Mouse (Mus musculus) gonadal fat pad, adult 2 months (tissue): ENCODE measurements around the gene Gm13769. TPM values are rescaled to one million over a fixed set of nuclear protein-coding genes. Genes with fewer than 3 reads are reported as not detected.
"Not testable (repeated sequence)": the region's sequence is repeated elsewhere in the genome, so short reads cannot be mapped to it uniquely, and the experiment has no call there.

Source experiments
- DNase-seq: peaks from one replicate; pipeline ENCODE4 v3.0.0-alpha.2; 2012; ENCODE audit warnings: low read depth
- polyA plus RNA-seq: library from polyadenylated mRNA; depleted of rRNA; stranded (reverse); fragments of >200 nt; gene quantifications from 2 replicates; pipeline ENCODE4 v1.2.3, GENCODE M21; 2012; rRNA removed

The Gm13769 gene
- not detected in 2 replicates for polyA plus RNA-seq

DNA sequence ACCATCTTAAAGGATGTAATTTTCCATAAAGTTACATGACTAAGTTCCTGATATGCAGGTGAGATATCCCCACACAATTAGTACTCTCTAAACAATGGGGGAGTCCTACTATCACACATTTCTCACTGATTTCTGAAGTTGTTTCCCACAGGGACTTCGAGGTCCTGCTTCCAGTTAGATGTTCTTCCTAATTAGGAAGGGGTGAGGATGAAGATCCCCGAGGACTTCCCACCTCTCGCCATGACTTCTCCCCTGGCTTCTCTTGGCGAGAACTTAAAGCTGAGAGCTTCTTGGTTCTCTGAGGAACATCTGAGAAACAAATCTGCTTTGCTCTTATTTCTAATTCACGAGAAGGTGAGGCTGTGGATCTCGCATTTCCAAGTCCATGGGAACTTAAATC, at the start of gene Gm13769:
TSS of gene Gm13769 (plus strand) at position 301 of the 400 bp plus-strand sequence.
- not testable (repeated sequence) for DNase-seq

DNA sequence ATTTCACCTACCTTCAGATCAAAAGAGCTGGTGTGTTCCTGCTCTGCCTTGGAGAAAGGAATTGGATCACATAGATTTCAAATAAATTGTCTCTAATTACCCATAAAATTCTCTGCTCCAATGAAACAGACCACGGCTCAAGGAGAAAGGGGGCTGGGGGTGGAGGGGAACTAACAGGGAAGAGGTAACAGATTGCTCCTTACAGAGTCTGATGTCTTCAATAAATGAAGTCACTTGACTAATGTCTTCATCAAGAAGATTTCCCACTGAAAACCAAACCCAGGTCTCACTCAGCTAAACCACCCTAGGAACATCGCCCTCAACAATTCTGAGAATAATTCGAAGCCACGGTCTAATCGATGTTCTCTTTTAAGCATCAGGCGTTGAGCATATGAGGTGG, 29.3 kb upstream of the Gm13769 start, which contains the start of gene Olfr1272:
TSS of gene Olfr1272 (minus strand) at position 101 of the 400 bp plus-strand sequence.
- no peak for DNase-seq

DNA sequence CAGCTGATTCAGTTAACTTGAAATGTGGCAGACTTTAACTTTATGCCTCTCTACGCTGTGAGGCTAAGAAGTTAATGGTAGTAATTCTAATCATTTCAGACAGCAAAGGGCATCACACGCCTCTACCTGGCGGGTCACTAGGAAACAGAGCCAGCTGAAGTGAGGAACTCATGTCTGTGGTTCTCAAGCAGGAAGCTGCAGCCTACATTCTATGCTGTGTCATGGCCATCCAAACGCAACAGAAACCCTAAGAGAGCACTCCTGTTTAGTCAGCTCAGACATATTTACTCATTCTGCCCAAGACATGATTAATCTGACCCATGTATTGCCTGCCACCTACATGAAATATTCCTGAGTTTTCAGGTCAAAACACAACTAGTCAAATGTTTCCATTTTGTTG, 24.7 kb downstream of the Gm13769 start:
- DNase-seq, result not testable (repeated sequence)

DNA sequence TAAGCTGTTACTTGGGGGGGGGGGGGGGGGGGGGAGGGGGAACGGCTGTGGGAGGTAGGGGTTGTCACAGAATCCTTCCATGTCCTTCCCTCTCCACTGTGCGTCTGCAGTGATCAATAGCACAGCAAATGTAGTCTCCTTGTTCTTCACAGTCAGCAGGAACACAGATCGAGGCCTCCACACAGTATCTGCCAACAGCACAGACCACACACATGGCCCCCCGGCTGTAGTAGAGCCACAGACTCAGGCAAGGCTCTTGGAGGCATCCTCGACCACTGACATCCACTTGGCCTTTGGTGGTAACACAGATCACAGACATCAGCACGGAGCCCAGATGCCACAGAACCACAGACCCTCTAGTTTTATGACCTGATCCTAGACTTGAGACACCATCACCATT, 29.0 kb downstream of the Gm13769 start:
- DNase-seq, result not testable (repeated sequence)

DNA sequence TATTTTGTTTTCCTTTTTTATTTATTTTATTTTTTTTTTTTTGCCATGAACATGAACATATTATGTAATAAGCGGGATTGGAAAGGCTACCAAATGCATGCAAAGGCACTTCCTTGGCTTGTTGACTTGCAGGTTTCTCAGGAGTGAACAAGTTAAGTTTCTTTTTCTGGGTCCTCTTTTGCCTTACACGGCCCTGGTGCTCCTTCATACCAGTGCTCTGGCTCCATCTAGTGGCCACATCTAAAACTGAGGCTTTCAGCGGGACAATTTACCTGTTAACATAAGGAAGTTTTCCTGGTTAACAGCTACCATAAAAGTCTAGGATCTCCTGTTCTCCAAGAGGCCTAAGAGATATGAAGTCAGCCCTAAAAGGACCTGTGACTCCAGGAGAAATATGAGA, 29.5 kb downstream of the Gm13769 start:
- not testable (repeated sequence) for DNase-seq

DNA sequence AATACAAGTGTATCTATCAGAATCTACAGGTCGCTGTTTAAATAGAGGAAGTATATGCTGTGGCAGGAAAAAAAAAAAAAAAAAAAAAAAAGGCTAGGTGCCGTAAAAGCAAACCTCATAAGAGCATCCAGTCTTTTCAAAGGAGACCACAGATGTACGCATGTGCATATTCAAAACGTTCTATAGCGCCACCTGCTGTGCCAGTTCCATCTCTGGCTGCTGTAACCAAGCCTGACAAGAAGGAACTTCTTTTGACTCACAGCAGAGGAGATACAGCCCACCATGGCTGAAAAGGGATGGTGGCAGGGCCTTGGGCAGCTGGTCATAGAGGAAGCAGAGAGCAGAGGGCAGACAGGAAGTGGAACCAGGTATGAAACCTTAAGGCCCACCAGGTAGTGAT, 37.2 kb downstream of the Gm13769 start:
- DNase-seq, result not testable (repeated sequence)

DNA sequence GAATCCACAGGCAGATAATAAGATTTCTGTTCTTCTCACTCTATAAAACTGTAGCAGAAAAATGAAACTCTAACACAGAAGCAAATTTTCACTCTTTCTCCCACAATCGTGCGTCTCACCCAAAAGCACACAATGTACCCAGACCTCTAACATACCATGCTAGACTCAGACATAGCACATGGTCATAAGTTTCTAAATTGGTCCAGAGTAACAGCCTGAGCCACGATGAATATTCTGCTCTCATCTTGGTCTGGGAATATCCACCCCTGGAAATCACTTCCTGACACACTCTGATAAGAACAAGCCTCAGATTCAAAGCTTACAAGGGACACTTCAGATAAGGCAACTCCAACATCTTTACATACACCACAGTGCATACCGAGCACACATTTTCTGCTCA, 38.2 kb downstream of the Gm13769 start:
- DNase-seq, result not testable (repeated sequence)

Other genes with a start within 250 kb of the Gm13769 start
- not detected in 2 replicates for gene Olfr1269, start 200.8 kb upstream of the Gm13769 start, polyA plus RNA-seq
- gene Olfr32, start 179.9 kb upstream of the Gm13769 start, polyA plus RNA-seq, result not detected in 2 replicates
- not detected in 2 replicates for gene Olfr1270, start 169.1 kb upstream of the Gm13769 start, polyA plus RNA-seq
- gene Olfr1506, start 97.7 kb upstream of the Gm13769 start, polyA plus RNA-seq, result not detected in 2 replicates
- gene Olfr142, start 64.6 kb upstream of the Gm13769 start, polyA plus RNA-seq, result not detected in 2 replicates
- not detected in 2 replicates for gene Olfr1271, start 51.2 kb upstream of the Gm13769 start, polyA plus RNA-seq
- not detected in 2 replicates for gene Olfr1272, start 29.4 kb upstream of the Gm13769 start, polyA plus RNA-seq
- not detected in 2 replicates for gene Olfr1274-ps, start 76.5 kb downstream of the Gm13769 start, polyA plus RNA-seq